In the genomic region with DNA sequence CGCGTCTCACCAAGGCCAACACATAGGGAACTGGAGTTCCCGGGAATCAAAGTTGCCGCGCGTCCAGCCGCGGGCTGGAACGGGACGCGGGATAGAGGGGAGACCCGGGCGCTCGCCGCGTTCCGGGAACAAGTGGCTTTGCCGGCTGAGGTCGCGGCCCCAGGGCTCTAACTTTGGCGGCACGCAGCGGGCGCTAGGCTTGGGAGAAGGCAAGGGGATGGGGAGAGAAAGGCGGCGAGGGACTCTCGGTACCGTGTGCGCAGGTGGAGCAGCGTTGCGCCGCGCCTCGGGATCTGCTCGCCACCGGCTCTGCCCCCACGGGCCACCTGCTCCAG, we compare ENCODE assay signal across 8 mouse cellular contexts. TPM values are rescaled to one million over a fixed set of nuclear protein-coding genes. Genes with fewer than 3 reads are reported as not detected.
A peak's percentile ranks its signal among the peaks of the same experiment; 100 is the strongest.
DNase-seq lines count a peak whose midpoint lies in the region; TF ChIP-seq lines count a peak whose summit lies in the region.

No protein-coding gene starts in this region.

- WGBS in kidney, adult 2 months, result 1% methylated on average over 37 of the region's 37 CpGs
- WGBS in midbrain, embryonic 10.5 days, result 0% methylated on average over 37 of the region's 37 CpGs

- TF ChIP-seq POLR2A in kidney, adult 2 months (IDR thresholded peaks at IDR 0.05; ENCODE audit: low read depth, low read length), result no peak
- no peak for TF ChIP-seq POLR2A in cortical plate, adult 2 months (IDR thresholded peaks at IDR 0.05; ENCODE audit: extremely low read depth, insufficient read depth, low read length)

- H3K9me3 ChIP-seq in midbrain, embryonic 10.5 days (replicated peaks), result no peaks in the 10 kb centered on the region

- intact Hi-C loops in heart, postnatal 10 days (cut with DNase I), result loop anchor here (5.0 kb wide), 2 partner anchors 69 to 379 kb away; no protein-coding TSS in a partner anchor

- H3K4me3 ChIP-seq in kidney, adult 2 months (ENCODE audit: insufficient read depth, low read depth, low read length), result 0 out of 2 replicates have a peak overlapping the region, but pooled peaks have one; percentile 31
- peak overlapping the region; percentile 45 for H3K4me3 ChIP-seq in cortical plate, adult 2 months (ENCODE audit: insufficient read depth, low read length)
- H3K4me3 ChIP-seq in midbrain, embryonic 10.5 days, result peak overlapping the region; percentile 70

- H3K4me1 ChIP-seq in kidney, adult 2 months (ENCODE audit: control insufficient read depth, insufficient read depth, low read length), result no peaks in the 10 kb centered on the region
- H3K4me1 ChIP-seq in cortical plate, adult 2 months (ENCODE audit: control insufficient read depth, insufficient read depth, low read length), result no peaks in the 10 kb centered on the region
- H3K4me1 ChIP-seq in midbrain, embryonic 10.5 days, result peaks cover 25% of the 10 kb centered on the region

- H3K36me3 ChIP-seq in kidney, adult 2 months (ENCODE audit: control insufficient read depth, insufficient read depth, low read length), result no peaks in the 10 kb centered on the region
- no peaks in the 10 kb centered on the region for H3K36me3 ChIP-seq in midbrain, embryonic 10.5 days

- H3K27me3 ChIP-seq in kidney, adult 2 months (replicated peaks; ENCODE audit: control insufficient read depth, insufficient read depth, low read length), result 0 out of 2 replicates have a peak, but pooled peaks cover 1% of the 10 kb centered on the region
- peaks cover 87% of the 10 kb centered on the region for H3K27me3 ChIP-seq in midbrain, embryonic 10.5 days (ENCODE audit: low read depth, poor library complexity, severe bottlenecking)

- H3K27ac ChIP-seq in kidney, adult 2 months (ENCODE audit: insufficient read depth, low read depth, low read length), result no peak overlapping the region
- no peak overlapping the region for H3K27ac ChIP-seq in cortical plate, adult 2 months (ENCODE audit: insufficient read depth, low read length)
- H3K27ac ChIP-seq in midbrain, embryonic 10.5 days (replicated peaks), result no peak overlapping the region; the same call in 1 of the 2 replicates

- TF ChIP-seq CTCF in kidney, adult 2 months (conservative IDR thresholded peaks at IDR 0.05; ENCODE audit: insufficient read depth, insufficient read length, low read depth, low read length), result no peak
- TF ChIP-seq CTCF in cortical plate, adult 2 months (IDR thresholded peaks at IDR 0.05; ENCODE audit: extremely low read depth, insufficient read depth, low read length), result no peak

- DNase-seq in kidney, adult 2 months, result no peak
- DNase-seq in kidney, adult 8-10 months, result no peak
- peak; percentile 8 to 32 for DNase-seq in heart, postnatal 10 days
- peak; percentile 53 for DNase-seq in midbrain, embryonic 10.5 days (ENCODE audit: low spot score)
- no peak for DNase-seq in right cerebral cortex, postnatal 10 days (ENCODE audit: low spot score in 2 of 2)
- DNase-seq in natural killer cell, adult 2 months (ENCODE audit: low spot score in 2 of 2), result no peak
- DNase-seq in adipocyte (ENCODE audit: low spot score), result no peak

RNA-seq across cellular contexts. Expression of a gene that starts 9.7 kb away (rescaled TPM):
- polyA plus RNA-seq in kidney, adult 2 months (2012; rRNA removed), result 0.17 and 0.35 TPM in 2 replicates
- 0.46 and 1.2 TPM in 2 replicates for polyA plus RNA-seq in cortical plate, adult 2 months (2012; rRNA removed)
- 1 to 10 TPM; 6.2 to 8.6 TPM for total RNA-seq in heart, postnatal 10 days (2021)
- polyA plus RNA-seq in midbrain, embryonic 10.5 days (2016; fragmentation: Nextera tagmentation; extraction: Ambion mirVana), result 0.53 TPM in 2 replicates

Comparison
In these comparisons a context has a peak if more than half of its experiments do, and no peak if none do; other contexts are left out.
1. DNase-seq: peak in heart, postnatal 10 days (2 of 2) and midbrain, embryonic 10.5 days (single experiment); none in kidney, adult 2 months (single experiment), kidney, adult 8-10 months (0 of 2), right cerebral cortex, postnatal 10 days (0 of 2), natural killer cell, adult 2 months (0 of 2) and adipocyte (single experiment).
2. Peak in every context shown above with its lines, with median percentiles within 50 percentile points of each other: H3K4me3 ChIP-seq.